Mouse (Mus musculus): ENCODE measurements around the gene Il31ra. TPM values are rescaled to one million over a fixed set of nuclear protein-coding genes. Genes with fewer than 3 reads are reported as not detected.
"Not testable (repeated sequence)": the region's sequence is repeated elsewhere in the genome, so short reads cannot be mapped to it uniquely, and the experiment has no call there.

Il31ra gene
- 0.19 and 0.41 TPM in 2 replicates for total RNA-seq (2021)
- long read RNA-seq, experiment 1, partial matches to known transcripts = 0 of 2 reads
- long read RNA-seq, experiment 1, other reads (novel, unspliced or antisense) = 2 of 2 reads
- long read RNA-seq, experiment 2 = 0 reads

DNA sequence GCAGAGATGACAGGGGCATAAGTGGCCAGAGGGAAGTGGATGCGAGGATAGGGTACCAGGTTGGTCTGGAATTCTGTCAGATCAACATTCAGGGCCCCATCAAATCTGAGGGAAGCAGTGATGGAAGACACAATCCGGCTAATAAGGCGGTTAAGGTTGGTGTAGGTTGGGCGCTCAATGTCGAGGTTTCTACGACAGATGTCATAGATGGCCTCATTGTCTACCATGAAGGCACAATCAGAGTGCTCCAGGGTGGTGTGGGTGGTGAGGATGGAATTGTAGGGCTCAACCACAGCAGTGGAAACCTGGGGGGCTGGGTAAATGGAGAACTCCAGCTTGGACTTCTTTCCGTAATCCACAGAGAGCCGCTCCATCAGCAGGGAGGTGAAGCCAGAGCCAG lies at the start of gene Il31ra:
Gene Il31ra, minus strand, starts transcription at position 101 of the 400 bp plus-strand sequence.
- DNase-seq = not testable (repeated sequence)

DNA sequence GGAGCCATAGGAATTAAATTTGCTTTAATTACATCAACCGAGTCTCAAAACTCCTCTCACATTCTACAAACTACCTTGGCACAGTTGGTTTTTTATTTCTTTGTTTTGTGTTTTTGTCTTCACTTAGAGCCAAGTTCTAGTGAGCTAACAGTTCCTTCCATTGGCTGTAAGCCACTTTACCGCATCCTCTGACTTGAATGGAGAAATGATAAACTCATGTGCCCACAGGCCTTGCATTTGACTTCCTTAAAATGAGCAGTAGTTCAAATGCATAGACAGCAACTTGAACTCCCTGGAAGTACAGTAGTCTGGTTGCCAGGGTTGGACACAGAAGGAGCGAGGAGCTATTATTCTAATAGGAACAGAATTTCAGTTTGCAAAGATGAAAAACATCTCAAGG lies 48.7 kb upstream of the Il31ra start:
- no peak for DNase-seq

DNA sequence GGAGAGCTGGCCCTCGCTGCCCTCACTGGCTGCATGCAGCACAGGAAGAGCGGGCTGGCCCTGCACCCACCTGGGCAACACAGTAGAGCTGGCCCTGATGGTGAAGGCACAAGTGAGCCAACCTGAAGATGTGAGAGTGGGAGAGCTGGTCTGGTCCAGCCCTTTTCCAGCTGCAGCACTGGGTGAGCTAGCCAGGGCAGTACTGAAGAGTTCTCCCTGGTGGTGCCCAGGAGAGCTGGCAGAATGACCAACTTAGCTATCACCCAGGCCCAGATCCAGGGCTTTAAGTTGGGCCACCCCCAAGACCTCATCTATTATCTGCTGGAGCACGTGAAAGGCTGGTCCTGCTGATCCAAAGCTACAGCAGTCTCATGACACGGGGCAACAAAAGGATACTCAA lies 45.0 kb upstream of the Il31ra start:
- no peak for DNase-seq

DNA sequence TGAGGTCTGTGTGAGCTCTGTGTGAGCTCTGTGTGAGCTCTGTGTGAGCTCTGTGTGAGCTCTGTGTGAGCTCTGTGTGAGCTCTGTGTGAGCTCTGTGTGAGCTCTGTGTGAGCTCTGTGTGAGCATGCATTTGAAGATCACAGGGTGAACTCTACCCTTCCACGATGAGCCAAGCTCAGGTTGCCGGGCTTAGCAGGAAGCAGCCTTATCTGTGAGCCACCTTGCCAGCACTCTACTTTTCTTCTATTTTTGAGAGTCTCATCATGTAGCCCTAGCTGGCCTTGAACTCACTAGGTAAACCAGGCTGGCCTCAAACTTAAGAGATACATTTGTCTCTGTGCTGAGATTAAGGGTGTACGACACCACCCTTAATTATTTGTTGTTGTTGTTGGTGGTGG lies 42.3 kb upstream of the Il31ra start:
- no peak for DNase-seq

DNA sequence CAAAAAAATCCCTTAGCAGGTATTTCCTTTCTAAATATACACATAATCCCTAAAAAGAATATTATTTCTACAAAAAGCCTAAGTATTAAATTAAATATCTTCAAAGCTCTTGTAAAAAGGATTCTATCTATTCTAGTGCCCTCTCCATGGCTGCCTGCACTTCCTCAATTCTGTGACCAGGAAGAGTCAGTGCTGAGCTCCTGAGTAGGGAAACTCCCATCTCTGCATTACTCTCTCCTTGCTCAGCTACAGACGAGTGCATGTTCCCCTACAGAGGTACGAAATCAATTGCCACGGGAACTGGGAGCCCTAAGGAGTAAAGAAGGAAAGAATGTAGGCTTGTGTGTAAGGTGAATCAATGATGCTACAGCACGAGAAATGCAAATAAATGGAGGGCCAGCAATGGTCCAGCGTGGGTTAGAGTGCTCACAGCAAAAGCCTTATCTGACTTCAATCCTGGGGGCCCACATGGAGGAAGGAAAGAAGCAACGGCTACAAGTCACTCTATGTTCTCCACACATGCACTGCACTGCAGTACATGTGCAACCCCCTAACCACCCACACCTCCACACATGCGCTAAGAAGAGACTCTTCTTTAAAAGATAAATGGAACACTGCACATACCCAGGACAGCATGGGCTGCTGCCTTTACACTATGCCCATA lies 41.1 kb upstream of the Il31ra start:
- DNase-seq = no peak

DNA sequence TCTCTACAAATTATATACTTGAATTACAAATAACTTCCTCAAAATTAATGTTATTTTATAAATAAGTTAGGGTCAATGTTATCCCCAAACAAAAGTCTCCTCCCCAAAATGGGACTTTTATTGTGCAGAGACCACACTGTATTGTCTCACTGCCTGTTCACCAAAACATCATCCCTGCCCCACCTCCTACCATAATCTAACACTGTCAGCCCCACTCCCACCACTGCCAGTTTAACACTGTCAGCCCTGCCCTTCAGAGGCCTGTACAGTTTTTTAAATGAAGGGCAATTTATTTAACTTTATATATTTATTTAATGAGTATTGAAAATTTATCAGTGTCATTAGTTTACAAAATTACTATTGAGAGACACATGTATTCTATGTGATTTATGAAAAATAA lies 31.4 kb upstream of the Il31ra start:
- no peak for DNase-seq

DNA sequence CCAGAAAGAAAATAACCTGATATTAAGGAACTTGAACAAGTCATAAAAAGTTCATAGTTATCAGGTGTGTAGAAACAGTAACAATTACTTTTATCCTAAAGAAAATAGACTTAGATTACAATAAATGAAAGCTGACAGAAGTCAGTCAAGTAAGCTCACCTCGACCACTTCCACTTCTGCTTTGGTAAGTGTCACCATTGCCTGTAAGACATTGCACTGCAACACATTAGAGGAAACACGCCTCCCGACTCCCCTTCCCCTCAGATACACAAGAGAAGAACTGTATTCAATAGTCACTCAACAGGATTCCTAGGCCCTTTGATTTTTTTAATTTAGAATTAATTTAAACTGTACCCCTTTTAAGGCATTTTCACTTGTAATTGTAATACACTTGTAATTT lies 30.5 kb upstream of the Il31ra start:
- DNase-seq = no peak

DNA sequence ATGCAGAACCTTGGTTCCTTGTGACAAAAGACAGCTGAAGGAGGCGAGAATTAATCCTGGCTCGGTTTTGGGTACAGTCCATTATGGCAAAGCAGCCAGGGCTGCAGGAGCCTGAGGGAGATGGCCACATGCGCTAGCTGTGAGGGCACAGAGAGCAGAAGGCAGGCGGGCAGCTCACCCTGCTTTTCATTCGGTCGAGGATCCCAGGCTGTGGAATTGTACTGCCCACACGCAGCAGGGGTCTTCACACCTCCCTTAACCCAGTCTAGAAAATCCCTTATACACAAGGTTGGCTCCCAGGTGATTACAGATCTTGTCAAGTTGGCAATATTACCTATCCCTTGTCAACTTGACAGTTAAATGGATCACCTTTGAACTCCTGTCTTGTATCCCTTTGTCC lies 29.5 kb upstream of the Il31ra start:
- no peak for DNase-seq

DNA sequence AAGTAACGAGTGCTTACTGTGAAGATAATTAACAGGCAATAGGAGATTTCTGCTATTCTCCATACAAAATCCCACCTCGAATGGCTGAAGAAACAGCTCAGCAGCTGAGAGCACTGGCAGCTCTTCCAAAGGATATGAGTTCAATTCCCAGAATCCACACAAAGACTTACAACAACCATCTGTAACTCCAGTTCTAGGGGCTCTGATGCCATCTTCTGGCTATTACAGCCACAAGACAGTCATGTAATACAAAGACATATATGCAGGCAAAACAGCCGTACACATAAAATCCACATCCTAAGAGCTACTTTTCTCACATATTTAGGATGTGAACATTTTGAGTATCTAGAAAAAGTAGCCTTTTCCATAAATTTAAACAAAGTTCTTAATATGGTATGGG lies 27.4 kb upstream of the Il31ra start:
- no peak for DNase-seq

DNA sequence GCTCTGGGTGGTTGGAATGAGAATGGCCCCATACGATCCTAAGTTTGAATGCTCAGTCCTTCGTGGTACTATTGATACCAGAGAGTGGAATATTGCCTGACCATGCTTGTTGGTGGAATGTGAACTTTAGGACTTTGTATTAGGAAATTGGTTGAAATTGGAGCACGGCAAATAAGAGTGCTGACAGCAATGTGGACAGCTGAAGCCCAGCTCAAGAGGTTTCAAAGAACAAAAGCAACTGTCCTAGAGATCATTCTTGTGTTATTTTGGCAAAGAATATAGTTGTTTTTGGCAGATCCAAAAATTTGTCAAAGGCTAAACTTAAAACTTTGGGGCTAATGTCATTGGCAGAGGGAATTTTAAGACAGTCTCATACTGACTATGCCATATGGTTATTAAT lies 14.4 kb upstream of the Il31ra start:
- no peak for DNase-seq

DNA sequence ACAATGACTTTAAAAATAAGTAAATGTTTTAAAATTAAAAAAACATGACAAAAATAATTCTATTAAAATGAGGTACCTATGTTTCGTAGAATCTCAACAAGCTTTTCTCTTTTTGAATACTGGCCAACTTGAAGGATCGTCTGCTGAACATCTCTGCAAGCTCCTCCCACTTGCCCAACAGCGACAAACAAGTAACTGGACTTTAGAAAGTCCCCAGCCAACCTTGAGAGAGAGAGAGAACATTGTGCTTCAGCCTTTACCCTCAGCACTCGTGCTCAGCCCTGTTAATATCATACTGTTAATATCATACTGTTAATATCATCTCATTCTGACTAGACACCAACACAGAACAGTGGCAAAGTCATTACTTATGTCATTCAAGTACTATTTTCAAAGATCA lies 10.3 kb upstream of the Il31ra start:
- no peak for DNase-seq

DNA sequence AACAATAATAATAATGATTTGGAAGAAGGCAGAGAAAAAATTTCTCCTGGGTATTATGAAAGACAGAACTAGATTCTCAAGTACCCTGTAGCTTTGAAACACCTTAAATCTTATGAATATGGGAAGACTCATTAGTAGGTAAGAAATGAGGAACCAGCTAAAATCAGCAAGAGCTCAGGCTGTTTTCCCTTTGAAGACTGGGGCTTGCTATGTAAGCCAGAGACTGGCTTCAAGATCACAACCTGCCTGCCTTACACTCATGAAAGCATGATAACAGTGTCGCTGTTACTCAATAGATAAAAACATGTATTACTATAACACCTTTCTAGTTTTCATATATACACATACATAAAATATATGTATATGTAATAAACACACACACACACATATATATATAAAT lies 9.7 kb upstream of the Il31ra start:
- DNase-seq = no peak

DNA sequence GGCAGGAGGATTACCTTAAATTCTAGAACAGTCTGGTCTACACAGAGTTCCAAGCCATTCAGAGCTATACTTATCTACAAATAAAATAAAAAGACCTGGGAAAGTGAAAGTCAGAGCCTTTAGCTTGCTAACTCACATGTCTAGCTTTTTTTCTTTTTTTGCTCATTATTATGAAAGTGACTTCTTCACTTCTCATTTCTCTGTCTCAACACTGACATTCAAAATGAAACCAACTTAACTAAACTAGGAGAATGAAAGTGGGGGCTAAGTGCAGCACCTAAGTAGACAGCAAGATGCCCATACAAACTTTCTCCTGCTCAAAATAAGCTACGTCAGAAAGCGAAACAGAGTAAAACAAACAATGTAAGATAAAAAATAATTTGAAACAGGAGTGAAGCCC lies 8.4 kb upstream of the Il31ra start:
- DNase-seq = no peak

DNA sequence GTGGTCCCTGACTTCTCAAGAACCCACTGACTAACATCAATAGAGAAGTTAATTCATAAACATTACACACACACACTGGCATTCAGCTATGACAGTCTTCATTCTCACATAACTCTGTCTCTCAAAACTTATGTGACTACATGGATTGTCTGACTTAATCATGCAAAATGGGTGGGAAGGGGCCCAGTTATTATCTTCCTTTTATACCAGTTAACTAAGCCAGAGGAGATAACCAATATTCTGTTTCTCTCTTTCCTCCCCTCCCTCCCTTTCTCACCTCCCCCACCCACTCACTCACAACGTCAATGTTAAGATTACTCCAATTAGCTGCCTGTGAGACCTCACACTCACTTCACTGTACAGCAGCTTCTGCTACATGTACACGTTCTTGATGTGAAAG lies 3.9 kb downstream of the Il31ra start:
- no peak for DNase-seq

DNA sequence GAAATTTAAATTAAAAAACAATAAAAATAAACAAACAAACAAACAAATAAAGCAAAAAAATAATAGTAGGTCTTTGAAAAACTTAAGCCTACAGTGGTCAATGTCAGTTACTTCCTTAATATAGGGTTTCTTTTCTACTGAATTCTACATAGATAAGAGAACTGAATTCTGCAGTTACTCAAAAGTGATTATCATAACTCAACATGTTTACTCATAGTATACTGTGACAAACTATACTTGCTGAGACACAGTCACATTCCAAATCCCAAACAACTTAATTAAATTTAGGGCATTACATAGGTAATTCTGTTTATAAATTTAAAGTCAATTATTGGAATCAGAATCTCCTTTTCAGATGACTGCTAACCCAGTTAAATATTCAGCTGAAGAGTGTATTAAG lies 4.5 kb downstream of the Il31ra start:
- DNase-seq = no peak

DNA sequence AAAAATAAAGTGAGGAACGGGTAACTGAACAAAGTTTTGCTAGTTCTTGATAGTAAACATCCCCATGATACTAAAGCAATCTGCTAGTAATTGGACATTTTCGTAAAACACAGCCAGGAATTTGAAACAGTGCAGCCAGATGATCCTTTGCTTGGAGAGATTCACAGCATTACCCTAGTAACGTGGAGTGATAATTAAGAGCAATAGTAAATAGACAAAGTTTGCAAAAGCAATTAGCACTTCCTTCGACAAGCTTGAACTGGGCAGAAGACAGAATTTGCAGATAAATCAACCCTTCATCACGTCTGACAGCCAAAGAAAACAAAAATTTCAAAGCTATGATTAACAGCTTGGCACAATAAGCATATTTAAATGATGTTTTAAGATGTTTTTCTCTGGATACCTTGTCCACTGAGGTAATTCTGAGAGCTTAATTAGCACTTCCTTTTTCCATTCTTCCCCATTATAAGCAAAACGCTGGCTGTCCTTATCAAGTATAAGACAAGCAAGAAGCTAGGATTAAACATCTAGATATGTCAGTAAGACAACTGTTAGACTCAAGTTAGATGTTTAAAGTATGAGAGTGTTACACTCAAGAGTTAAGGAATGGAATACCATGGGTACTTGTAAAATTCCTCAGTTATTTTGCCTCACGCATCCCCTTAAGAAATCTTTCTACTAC lies 9.5 kb downstream of the Il31ra start:
- DNase-seq = no peak

DNA sequence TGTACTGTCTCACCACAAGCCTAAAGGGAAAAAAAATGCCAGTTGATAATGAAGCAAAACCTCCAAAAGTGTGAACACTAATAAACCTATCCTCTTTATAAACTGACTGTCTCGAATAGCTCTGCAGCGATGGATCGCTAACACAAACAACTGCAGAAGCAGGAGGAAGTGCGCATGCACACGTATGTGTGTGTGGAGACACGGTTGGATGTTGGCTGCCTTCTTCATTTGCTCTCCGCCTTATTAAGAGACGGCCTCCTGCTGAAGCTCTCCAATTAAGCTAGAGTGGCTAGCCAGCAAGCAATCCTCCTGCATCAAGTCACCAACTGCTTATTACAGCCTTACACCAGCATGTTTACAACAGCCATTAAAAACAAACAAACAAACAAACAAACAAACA lies 11.9 kb downstream of the Il31ra start:
- no peak for DNase-seq

DNA sequence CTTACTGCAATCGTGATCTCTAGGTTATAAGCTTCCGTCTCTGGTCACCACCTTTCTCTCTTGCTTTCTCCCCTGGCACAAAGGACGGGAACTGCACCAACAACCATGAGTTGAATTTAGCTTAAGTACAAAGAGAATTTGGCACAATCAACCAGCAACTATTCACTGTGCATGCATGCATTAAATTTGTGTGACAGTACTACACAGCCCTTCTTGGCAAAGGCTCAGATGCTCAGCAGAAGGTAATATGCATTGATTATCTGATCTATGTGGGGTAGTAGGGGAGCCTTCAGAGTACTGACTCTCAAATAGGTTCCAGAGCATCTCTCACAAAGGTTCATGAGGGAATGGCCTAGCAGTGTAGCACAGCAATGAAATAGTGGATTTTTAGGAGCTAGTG lies 12.4 kb downstream of the Il31ra start:
- DNase-seq = no peak

DNA sequence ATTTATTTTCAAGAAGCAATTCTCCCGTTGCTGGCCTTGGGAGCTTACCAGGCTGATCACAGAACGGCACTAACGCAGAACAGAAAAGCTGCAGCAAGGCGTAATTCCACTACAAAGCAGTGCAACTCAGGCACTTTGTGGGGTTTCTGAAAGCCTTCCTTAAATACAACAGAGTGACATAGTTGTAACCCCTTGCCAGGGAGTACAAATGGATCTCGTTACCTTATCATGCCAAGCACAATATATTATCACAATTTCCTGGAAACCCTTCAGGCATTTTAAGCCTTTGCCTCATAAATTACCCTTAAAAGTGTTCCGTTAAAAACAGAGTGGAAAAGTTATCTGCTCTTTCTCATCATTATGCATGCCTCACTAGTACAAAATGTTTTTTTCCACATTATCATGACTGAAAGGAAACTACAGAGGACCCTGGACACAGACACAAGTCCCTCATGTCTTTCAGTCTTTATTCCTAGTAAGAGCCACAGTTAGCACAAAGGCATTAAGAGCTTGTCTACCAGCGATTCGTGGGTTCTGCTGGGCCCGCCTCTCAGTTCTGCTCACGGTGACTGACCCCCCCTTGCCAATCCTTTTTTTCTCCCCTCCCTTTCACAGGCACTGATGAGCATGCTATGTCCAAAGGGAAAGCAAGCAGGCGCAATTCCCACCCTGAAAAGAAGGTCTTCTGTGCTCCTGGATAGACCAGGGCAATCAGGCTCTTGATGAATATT lies 13.4 kb downstream of the Il31ra start:
- no peak for DNase-seq

DNA sequence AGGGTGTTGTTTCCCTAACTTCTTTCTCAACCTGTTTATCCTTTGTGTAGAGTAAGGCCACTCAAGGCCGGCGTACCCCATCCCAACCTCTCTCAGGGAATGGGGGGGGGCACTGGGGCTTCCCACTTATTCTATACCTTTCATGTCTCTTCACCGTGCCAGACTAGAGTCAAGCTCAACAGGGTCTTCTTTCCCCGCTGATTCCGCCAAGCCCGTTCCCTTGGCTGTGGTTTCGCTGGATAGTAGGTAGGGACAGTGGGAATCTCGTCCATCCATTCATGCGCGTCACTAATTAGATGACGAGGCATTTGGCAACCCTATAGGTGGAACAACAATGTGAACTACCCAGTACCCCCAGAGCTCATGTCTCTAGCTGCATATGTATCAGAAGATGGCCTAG lies 16.1 kb downstream of the Il31ra start:
- peak; percentile 100 for DNase-seq

DNA sequence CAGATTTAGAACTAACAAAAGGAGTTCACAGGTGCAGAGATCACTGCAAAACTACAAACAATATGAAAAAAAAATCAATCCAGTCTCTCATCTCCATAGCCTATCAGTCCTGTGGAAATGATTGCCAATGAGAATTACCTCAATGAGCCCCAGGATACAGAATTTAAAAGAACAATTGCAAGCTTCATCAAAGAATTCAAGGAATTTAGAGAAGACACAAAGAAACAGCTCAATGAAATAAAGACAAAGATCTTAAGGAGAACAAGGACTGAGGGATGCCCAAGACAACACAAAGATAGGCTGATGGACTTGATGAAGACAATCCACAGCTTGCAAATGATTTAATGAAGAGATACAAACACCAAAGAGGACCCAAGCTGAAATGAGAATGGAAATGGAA lies 20.4 kb downstream of the Il31ra start:
- no peak for DNase-seq

DNA sequence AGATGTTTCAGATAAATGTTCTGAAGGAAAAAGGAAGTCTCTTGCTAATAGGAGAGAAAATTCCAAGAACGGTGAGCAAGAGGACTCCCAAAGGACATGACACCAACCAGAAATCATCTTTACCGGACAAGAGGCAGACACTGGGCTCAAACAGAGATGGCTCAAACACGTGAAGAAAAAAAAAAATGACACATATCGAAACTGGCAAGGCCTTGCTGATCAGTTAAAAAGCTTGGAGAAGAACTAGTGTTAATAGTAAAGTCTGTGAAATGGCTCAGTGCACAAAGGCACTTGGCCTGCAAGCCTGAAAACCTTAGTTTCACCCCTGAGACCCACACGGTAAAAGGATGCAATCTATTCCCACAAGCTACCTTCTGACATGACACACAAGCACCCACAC lies 23.4 kb downstream of the Il31ra start:
- no peak for DNase-seq

DNA sequence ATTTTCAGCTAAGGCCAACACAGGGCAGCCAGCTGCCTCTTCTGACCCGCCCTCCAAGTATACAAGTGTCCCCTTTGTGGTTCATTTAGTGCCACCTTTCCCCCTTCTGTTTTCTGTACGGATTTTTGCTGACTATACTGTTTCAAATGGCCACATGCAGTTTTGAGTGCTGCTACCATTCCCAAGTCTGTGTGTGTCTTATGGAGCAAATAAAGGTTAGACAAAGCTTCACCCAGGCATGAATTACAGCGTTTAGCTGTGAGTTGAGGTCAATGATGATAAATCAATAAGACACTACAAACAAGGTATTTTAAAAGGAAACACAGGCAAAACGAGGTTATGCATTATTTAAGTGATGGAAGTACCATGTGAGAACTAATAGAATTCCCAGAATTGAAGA lies 24.6 kb downstream of the Il31ra start:
- no peak for DNase-seq
